Mouse (Mus musculus) lung, postnatal 0 days (tissue): Measurements from ENCODE around the gene Tulp4.
"Not testable (repeated sequence)": the region's sequence is repeated elsewhere in the genome, so short reads cannot be mapped to it uniquely, and the experiment has no call there.

Source experiments
- CTCF ChIP-seq: IDR thresholded peaks from 2 replicates; pipeline ENCODE4 v1.5.1; 2016; ENCODE audit warnings: antibody characterized with exemption, mild to moderate bottlenecking
- EP300 ChIP-seq: IDR thresholded peaks from 2 replicates; pipeline ENCODE4 v1.6.1; 2016; ENCODE audit warnings: antibody characterized with exemption, mild to moderate bottlenecking, control low read depth

- TF ChIP-seq CTCF, EP300: not testable (repeated sequence)
Measured at GRCm38 (mm10) chr17:6256400-6257069, 150.3 kb downstream of the Tulp4 start, which contains the start of gene Tmem181a.
